Mouse (Mus musculus): Measurements from ENCODE around the gene Tarbp2. TPM values are rescaled to one million over a fixed set of nuclear protein-coding genes. Genes with fewer than 3 reads are reported as not detected.

The Tarbp2 gene
- polyA plus RNA-seq, 1 experiment, result 12.1 TPM

DNA sequence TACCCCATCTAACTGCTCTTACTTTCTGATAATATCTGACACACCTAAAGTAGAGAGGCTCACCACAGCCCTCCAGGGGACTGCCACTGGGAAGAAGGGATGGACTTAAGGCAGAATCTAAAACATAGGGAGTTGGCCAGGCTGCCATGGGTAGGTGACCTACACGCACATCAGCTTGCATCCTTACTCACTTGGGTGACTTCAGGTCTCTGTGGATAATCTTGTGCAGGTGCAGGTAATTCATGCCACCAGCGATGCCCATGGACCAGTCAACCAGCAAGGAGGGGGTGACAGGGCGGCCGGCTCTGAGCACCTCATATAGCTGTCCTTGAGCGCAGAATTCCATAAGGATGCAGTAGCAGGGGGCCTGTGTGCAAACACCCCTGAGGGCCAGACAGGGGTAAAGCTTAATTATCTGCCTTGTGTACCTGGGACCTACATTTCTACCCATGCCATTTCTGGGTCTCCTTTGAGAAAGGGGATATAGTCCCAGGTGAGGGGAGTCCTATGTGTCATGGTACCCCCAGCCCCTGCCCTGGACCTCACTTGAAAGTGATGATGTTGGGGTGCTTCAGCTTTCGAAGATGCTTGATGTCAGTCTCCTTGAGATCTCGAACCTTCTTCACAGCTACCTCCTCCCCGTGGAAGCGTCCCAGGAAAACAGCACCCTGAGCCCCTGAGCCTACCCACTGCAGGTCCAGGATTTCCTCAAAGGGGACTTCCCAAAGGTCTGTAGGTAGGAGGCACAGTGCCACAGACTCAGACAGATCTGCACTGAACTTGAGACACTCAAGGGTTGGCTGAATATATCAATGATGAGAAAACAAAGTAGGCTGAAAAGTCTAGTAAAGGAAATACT lies 13.8 kb upstream of the Tarbp2 start:
- H3K9me3 ChIP-seq (ENCODE audit: control insufficient read depth, low read length), result no peaks in the 10 kb centered on the region
- no peak overlapping the region for H3K4me3 ChIP-seq (replicated peaks)
- TF ChIP-seq TAL1 (IDR thresholded peaks at IDR 0.05; ENCODE audit: low read length), result no peak
- TF ChIP-seq GATA1 (IDR thresholded peaks at IDR 0.05; ENCODE audit: low read length), result no peak
- peaks cover 60% of the 10 kb centered on the region for H3K36me3 ChIP-seq (ENCODE audit: control insufficient read depth)
- peaks cover 5% of the 10 kb centered on the region for H3K4me1 ChIP-seq (ENCODE audit: control insufficient read depth)
- peaks cover 6% of the 10 kb centered on the region for H3K27me3 ChIP-seq (ENCODE audit: control insufficient read depth)

GRCm38 (mm10) chr15:102505073-102505769 lies 12.8 kb upstream of the Tarbp2 start:
- H3K4me1 ChIP-seq (ENCODE audit: control insufficient read depth), result peaks cover 8% of the 10 kb centered on the region
- TF ChIP-seq TAL1 (IDR thresholded peaks at IDR 0.05; ENCODE audit: low read length), result no peak
- no peak for TF ChIP-seq GATA1 (IDR thresholded peaks at IDR 0.05; ENCODE audit: low read length)
- peaks cover 49% of the 10 kb centered on the region for H3K36me3 ChIP-seq (ENCODE audit: control insufficient read depth)
- peaks cover 17% of the 10 kb centered on the region for H3K27me3 ChIP-seq (ENCODE audit: control insufficient read depth)
- no peaks in the 10 kb centered on the region for H3K9me3 ChIP-seq (ENCODE audit: control insufficient read depth, low read length)
- H3K4me3 ChIP-seq (replicated peaks), result no peak overlapping the region

DNA sequence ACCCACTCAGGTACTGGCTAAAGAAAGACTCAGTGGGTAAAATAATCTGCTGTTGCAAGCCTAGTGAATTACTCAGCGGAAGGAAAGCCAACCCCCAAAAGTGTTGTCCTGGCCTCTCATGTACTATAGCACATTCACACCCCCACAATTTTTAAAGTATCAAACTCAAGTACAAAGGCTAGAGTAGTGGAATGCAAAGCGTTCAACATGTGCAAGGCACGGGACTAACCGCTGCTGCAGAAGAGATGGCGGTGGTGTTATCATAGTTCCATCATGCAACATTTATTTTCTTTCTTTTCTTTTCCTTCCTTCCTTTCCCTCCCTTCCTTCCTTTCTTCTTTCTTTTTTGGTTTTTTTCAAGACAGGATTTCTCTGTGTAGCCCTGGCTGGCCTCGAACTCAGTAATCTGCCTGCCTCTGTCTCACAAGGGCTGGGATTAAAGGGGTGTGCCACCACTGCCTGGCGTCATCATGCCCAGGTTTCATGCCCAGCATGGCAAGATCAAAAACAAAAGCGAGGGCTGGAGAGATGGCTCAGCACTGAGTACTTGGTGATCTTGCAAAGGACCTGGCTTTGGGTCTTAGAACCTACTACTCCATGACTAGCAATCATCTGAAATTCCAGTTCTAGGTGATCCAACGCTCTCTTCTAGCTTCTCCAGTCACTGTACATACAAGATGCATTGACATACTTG lies 12.1 kb upstream of the Tarbp2 start:
- H3K4me1 ChIP-seq (ENCODE audit: control insufficient read depth), result peaks cover 15% of the 10 kb centered on the region
- H3K9me3 ChIP-seq (ENCODE audit: control insufficient read depth, low read length), result no peaks in the 10 kb centered on the region
- peaks cover 42% of the 10 kb centered on the region for H3K36me3 ChIP-seq (ENCODE audit: control insufficient read depth)
- TF ChIP-seq GATA1 (IDR thresholded peaks at IDR 0.05; ENCODE audit: low read length), result no peak
- TF ChIP-seq TAL1 (IDR thresholded peaks at IDR 0.05; ENCODE audit: low read length), result no peak
- H3K4me3 ChIP-seq (replicated peaks), result no peak overlapping the region
- H3K27me3 ChIP-seq (ENCODE audit: control insufficient read depth), result peaks cover 24% of the 10 kb centered on the region

DNA sequence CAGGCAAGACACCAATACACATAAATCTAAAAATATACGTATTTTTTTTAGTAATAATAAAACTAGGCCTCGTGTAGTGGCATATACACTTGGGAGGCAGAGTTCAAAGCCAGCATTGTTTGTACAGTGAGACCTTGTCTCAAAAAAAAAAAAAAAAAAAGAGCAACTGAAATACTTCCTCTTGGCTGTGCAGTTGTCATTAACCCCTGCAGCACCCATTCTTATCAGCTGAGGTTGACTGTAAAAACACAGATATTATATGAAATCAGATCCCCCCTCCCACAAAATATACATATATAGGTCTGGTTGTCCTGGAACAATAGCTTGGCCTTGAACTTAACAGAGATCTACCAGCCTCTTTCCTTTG lies 11.5 kb upstream of the Tarbp2 start:
- Histone ChIP-seq H3K36me3 (ENCODE audit: control insufficient read depth) (peaks cover 37% of the 10 kb centered on the region), H3K9me3 (ENCODE audit: control insufficient read depth, low read length) (no peaks in the 10 kb centered on the region), H3K4me3 (replicated peaks) (no peak overlapping the region), H3K4me1 (ENCODE audit: control insufficient read depth) (peaks cover 13% of the 10 kb centered on the region), H3K27me3 (ENCODE audit: control insufficient read depth) (peaks cover 29% of the 10 kb centered on the region)
- no peak for TF ChIP-seq GATA1 (IDR thresholded peaks at IDR 0.05; ENCODE audit: low read length)
- no peak for TF ChIP-seq TAL1 (IDR thresholded peaks at IDR 0.05; ENCODE audit: low read length)

DNA sequence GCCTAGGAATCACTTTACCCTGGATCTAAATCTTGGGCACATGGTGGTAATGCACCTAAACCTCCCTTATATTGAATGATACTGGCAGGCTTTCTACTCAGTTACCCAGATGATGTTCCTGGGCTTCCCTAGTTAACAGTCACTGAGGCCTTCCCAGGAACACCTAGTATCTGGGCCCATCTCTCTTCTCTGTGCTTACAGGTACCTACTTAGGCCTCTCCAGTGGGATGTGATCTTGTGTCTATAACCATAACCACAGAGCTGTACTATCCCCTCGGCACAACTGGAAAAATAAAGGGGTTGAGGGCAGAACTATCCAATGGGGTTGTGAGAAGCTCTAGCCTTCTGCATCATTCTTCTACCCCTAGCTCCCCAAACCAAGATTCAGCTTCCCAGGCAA lies 11.1 kb upstream of the Tarbp2 start:
- peaks cover 32% of the 10 kb centered on the region for H3K36me3 ChIP-seq (ENCODE audit: control insufficient read depth)
- no peak for TF ChIP-seq TAL1 (IDR thresholded peaks at IDR 0.05; ENCODE audit: low read length)
- no peak for TF ChIP-seq GATA1 (IDR thresholded peaks at IDR 0.05; ENCODE audit: low read length)
- peaks cover 33% of the 10 kb centered on the region for H3K27me3 ChIP-seq (ENCODE audit: control insufficient read depth)
- H3K4me3 ChIP-seq (replicated peaks), result no peak overlapping the region
- peaks cover 14% of the 10 kb centered on the region for H3K4me1 ChIP-seq (ENCODE audit: control insufficient read depth)
- no peaks in the 10 kb centered on the region for H3K9me3 ChIP-seq (ENCODE audit: control insufficient read depth, low read length)

DNA sequence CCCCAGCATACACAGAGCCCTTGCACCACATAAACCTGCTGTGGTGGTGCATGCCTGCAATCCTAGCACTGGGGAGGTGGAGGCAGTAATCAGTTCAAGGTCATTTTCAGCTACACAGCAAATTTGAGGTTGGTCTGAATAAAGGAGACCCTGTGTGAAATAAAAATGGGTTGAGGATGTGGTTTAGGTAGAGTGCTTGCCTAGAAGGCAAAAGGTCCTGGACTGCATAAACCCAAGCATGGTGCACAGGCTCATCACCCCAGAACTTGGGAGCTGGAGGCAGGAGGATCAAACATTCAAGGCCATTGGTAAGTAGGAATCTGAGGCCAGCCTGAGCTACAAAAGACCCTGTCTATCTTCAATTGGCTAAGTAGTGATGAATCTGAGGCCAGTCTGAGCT lies 10.4 kb upstream of the Tarbp2 start:
- H3K4me3 ChIP-seq (replicated peaks), result no peak overlapping the region
- peaks cover 39% of the 10 kb centered on the region for H3K27me3 ChIP-seq (ENCODE audit: control insufficient read depth)
- H3K4me1 ChIP-seq (ENCODE audit: control insufficient read depth), result peaks cover 16% of the 10 kb centered on the region
- no peaks in the 10 kb centered on the region for H3K9me3 ChIP-seq (ENCODE audit: control insufficient read depth, low read length)
- H3K36me3 ChIP-seq (ENCODE audit: control insufficient read depth), result peaks cover 25% of the 10 kb centered on the region
- no peak for TF ChIP-seq GATA1 (IDR thresholded peaks at IDR 0.05; ENCODE audit: low read length)
- no peak for TF ChIP-seq TAL1 (IDR thresholded peaks at IDR 0.05; ENCODE audit: low read length)

DNA sequence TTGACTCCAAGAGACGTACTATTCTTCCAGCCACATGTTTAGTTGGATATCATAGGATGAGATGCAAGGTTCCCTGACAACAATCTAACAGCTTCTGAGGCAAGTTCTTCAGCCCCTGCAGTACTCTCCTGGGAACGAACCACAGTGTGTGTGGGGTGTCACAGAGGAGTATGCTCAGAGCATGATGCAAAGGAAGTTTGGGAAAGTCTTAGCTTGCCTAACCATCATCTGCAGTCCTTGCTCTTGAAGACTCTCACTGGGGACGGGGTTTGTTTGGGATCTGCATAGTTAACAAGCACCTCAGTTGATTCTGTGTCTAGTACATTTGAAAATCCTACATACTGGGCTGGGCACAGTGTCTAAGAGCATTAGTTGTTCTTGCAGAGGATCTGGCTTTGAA lies 9.7 kb upstream of the Tarbp2 start:
- no peaks in the 10 kb centered on the region for H3K9me3 ChIP-seq (ENCODE audit: control insufficient read depth, low read length)
- H3K4me1 ChIP-seq (ENCODE audit: control insufficient read depth), result peaks cover 16% of the 10 kb centered on the region
- H3K36me3 ChIP-seq (ENCODE audit: control insufficient read depth), result peaks cover 18% of the 10 kb centered on the region
- TF ChIP-seq GATA1 (IDR thresholded peaks at IDR 0.05; ENCODE audit: low read length) (no peak), TAL1 (IDR thresholded peaks at IDR 0.05; ENCODE audit: low read length) (no peak)
- no peak overlapping the region for H3K4me3 ChIP-seq (replicated peaks)
- H3K27me3 ChIP-seq (ENCODE audit: control insufficient read depth), result peaks cover 39% of the 10 kb centered on the region

DNA sequence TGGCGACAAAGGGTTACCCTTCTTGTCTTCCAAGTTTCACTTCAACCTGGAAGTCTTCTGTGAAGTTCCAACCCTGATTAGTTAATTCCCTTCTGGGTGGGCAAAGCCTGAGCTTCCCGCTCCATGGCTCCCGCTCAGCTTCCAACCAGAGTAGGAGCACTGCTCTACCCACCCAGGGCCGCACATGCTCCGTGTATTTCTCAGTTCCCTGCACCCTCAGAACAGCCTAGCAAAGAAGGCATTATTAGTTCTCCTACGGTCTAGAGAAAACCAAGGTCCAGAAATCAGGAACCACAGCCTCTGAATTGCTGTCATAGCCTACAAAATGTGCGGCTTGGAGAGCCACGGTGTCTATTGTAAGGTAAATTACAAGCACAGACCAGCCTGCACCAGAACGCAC lies 7.9 kb upstream of the Tarbp2 start:
- H3K36me3 ChIP-seq (ENCODE audit: control insufficient read depth), result peaks cover 2% of the 10 kb centered on the region
- H3K4me1 ChIP-seq (ENCODE audit: control insufficient read depth), result peaks cover 16% of the 10 kb centered on the region
- H3K4me3 ChIP-seq (replicated peaks), result peak overlapping the region; percentile 65
- no peak for TF ChIP-seq GATA1 (IDR thresholded peaks at IDR 0.05; ENCODE audit: low read length)
- no peaks in the 10 kb centered on the region for H3K9me3 ChIP-seq (ENCODE audit: control insufficient read depth, low read length)
- H3K27me3 ChIP-seq (ENCODE audit: control insufficient read depth), result peaks cover 39% of the 10 kb centered on the region

Measured in erythroblast, embryonic 14.5 days (primary cell).